Comparison of ENCODE assay signal across 18 mouse cellular contexts in genomic region chr2:156884396-156885211, GRCm38 (mm10). TPM values are rescaled to one million over a fixed set of nuclear protein-coding genes. Genes with fewer than 3 reads are reported as not detected.
DNase-seq lines count a peak whose midpoint lies in the region; ATAC-seq and TF ChIP-seq lines count a peak whose summit lies in the region.
"Had no signal": no experiment of that assay in that cellular context is flagged by ENCODE, and none has a peak within 500 bp of the region (broad histone marks: within the 10 kb centered on the region; RNA-seq: fewer than 3 reads in every experiment).

No protein-coding gene starts in this region.

- H3K4me1 ChIP-seq in midbrain, embryonic 11.5 days (ENCODE audit: control insufficient read depth, insufficient read depth, low read length): no peaks in the 10 kb centered on the region
- H3K4me1 ChIP-seq in midbrain, embryonic 14.5 days (ENCODE audit: control insufficient read depth, insufficient read depth, low read length): no peaks in the 10 kb centered on the region
- H3K4me1 ChIP-seq in liver, embryonic 14.5 days (replicated peaks; ENCODE audit: control insufficient read depth in 2 of 2, insufficient read depth in 2 of 2, low read length in 1 of 2): peaks cover 40 to 44% of the 10 kb centered on the region in 2 experiments
- H3K4me1 ChIP-seq: limb, embryonic 13.5 days had no signal

- H3K27ac ChIP-seq in midbrain, embryonic 11.5 days (ENCODE audit: low read depth, low read length): no peak overlapping the region
- H3K27ac ChIP-seq in midbrain, embryonic 14.5 days (replicated peaks; ENCODE audit: low read depth, low read length): no peak overlapping the region
- H3K27ac ChIP-seq in liver, embryonic 14.5 days: peak overlapping the region; percentile 62
- H3K27ac ChIP-seq: heart, adult 2 months; limb, embryonic 13.5 days; macrophage had no signal

- H3K27me3 ChIP-seq in midbrain, embryonic 11.5 days (ENCODE audit: control insufficient read depth, insufficient read depth, low read length): no peaks in the 10 kb centered on the region
- H3K27me3 ChIP-seq in midbrain, embryonic 14.5 days (ENCODE audit: control insufficient read depth, insufficient read depth, low read length): no peaks in the 10 kb centered on the region
- H3K27me3 ChIP-seq in liver, embryonic 14.5 days (ENCODE audit: control insufficient read depth, insufficient read depth, low read length): no peaks in the 10 kb centered on the region
- H3K27me3 ChIP-seq: limb, embryonic 13.5 days had no signal

- H3K9me3 ChIP-seq in midbrain, embryonic 11.5 days (ENCODE audit: control insufficient read depth, low read length): no peaks in the 10 kb centered on the region
- no peaks in the 10 kb centered on the region for H3K9me3 ChIP-seq in midbrain, embryonic 14.5 days (ENCODE audit: control insufficient read depth, low read length)
- H3K9me3 ChIP-seq in liver, embryonic 14.5 days (ENCODE audit: control insufficient read depth, low read length): no peaks in the 10 kb centered on the region
- H3K9me3 ChIP-seq: limb, embryonic 13.5 days had no signal

- no peak overlapping the region for H3K9ac ChIP-seq in midbrain, embryonic 11.5 days (ENCODE audit: low read length)
- no peak overlapping the region for H3K9ac ChIP-seq in midbrain, embryonic 14.5 days (replicated peaks; ENCODE audit: low read length)
- peak overlapping the region; percentile 43 for H3K9ac ChIP-seq in liver, embryonic 14.5 days (replicated peaks)
- H3K9ac ChIP-seq: limb, embryonic 13.5 days had no signal

- H3K36me3 ChIP-seq in midbrain, embryonic 11.5 days (ENCODE audit: control insufficient read depth, insufficient read depth, low read length): no peaks in the 10 kb centered on the region
- no peaks in the 10 kb centered on the region for H3K36me3 ChIP-seq in midbrain, embryonic 14.5 days (ENCODE audit: control insufficient read depth, insufficient read depth, low read length)
- no peaks in the 10 kb centered on the region for H3K36me3 ChIP-seq in liver, embryonic 14.5 days (replicated peaks; ENCODE audit: control insufficient read depth, insufficient read depth, low read depth)
- H3K36me3 ChIP-seq: limb, embryonic 13.5 days had no signal

- TF ChIP-seq CTCF in liver, embryonic 14.5 days (IDR thresholded peaks at IDR 0.05; ENCODE audit: low read depth): no peak

- intact Hi-C loops in gastrocnemius, postnatal 36 days (cut with DNase I): no loop called here

- no peak overlapping the region for H3K4me3 ChIP-seq in midbrain, embryonic 11.5 days (ENCODE audit: low read depth, low read length)
- no peak overlapping the region for H3K4me3 ChIP-seq in midbrain, embryonic 14.5 days (replicated peaks; ENCODE audit: low read depth, low read length)
- H3K4me3 ChIP-seq in liver, embryonic 14.5 days (ENCODE audit: insufficient read depth in 1 of 2, low read depth in 2 of 2, low read length in 2 of 2): no peak overlapping the region
- H3K4me3 ChIP-seq: heart, adult 2 months; limb, embryonic 13.5 days had no signal

- H3K4me2 ChIP-seq in midbrain, embryonic 11.5 days: no peak overlapping the region
- H3K4me2 ChIP-seq in midbrain, embryonic 14.5 days (ENCODE audit: low read length): no peak overlapping the region
- peak overlapping the region; percentile 54 for H3K4me2 ChIP-seq in liver, embryonic 14.5 days (ENCODE audit: low read depth)
- H3K4me2 ChIP-seq: limb, embryonic 13.5 days had no signal

- peak; percentile 38 for DNase-seq in cerebellum, adult 9-11 months
- no peak for DNase-seq in cerebellum, adult 18-20 months
- DNase-seq in midbrain, embryonic 11.5 days (ENCODE audit: low spot score, missing footprints): peak; percentile 75
- no peak for DNase-seq in midbrain, embryonic 14.5 days
- peak in 2 of 3 experiments; percentile 49 to 64 for DNase-seq in liver, embryonic 14.5 days (ENCODE audit: low read depth in 3 of 3, low spot score in 3 of 3)
- DNase-seq in gastrocnemius, postnatal 36 days: no peak
- DNase-seq in heart, adult 11 months: no peak
- DNase-seq: adrenal gland, adult 2 months; heart, adult 2 months; heart, postnatal 10 days; kidney, adult 9 months; kidney, postnatal 4 days had no signal

- 92% methylated on average over 10 of the region's 10 CpGs for WGBS in midbrain, embryonic 11.5 days
- WGBS in midbrain, embryonic 14.5 days: 91% methylated on average over 10 of the region's 10 CpGs
- 51% methylated on average over 10 of the region's 10 CpGs for WGBS in liver, embryonic 14.5 days (ENCODE audit: insufficient replicate concordance)

- no peak for TF ChIP-seq EP300 in liver, embryonic 14.5 days (IDR thresholded peaks at IDR 0.05; ENCODE audit: low read depth)

- ATAC-seq in midbrain, embryonic 11.5 days (ENCODE audit: low FRiP score): no peak
- no peak for ATAC-seq in midbrain, embryonic 14.5 days (ENCODE audit: low FRiP score, low TSS enrichment)
- peak; percentile 25; the same call in 1 of the 2 replicates for ATAC-seq in granulocyte monocyte progenitor cell, adult 5-6 weeks (replicated peaks; ENCODE audit: poor library complexity, severe bottlenecking)
- peak; percentile 25 for ATAC-seq in liver, embryonic 14.5 days (ENCODE audit: insufficient read depth)
- ATAC-seq: forebrain, embryonic 14.5 days; hindbrain, embryonic 16.5 days had no signal

RNA-seq across cellular contexts. Expression of gene Sla2, which starts 2.4 kb away (rescaled TPM):
- 0.36 and 0.56 TPM in 2 replicates for polyA plus RNA-seq in midbrain, embryonic 11.5 days (2014; fragmentation: Nextera tagmentation; extraction: Ambion mirVana)
- polyA plus RNA-seq in midbrain, embryonic 14.5 days (2014; fragmentation: Nextera tagmentation; extraction: Ambion mirVana): 0.22 TPM in 1 of 2 replicates, not detected in the other
- not detected in 2 replicates for total RNA-seq in granulocyte monocyte progenitor cell, adult 5-6 weeks (2014; fragmentation: Nextera tagmentation)
- 1.1 and 1.2 TPM in 2 replicates for total RNA-seq in granulocyte monocyte progenitor cell, adult 5-6 weeks (2017)
- polyA plus RNA-seq in liver, embryonic 14.5 days (2012; rRNA removed): 0.89 and 0.90 TPM in 2 replicates
- 1.4 and 2.2 TPM in 2 replicates for polyA plus RNA-seq in liver, embryonic 14.5 days (2014; fragmentation: Nextera tagmentation; extraction: Ambion mirVana)
- total RNA-seq in gastrocnemius, postnatal 36 days (2021): under 1 TPM in 1 of 2 experiments, not detected in 1; 0.26 TPM
- total RNA-seq: adrenal gland, adult 2 months; heart, adult 2 months; midbrain, postnatal 0 days had no signal
- polyA plus RNA-seq: midbrain, postnatal 0 days had no signal

RNA-seq across cellular contexts. Expression of gene Rab5if, which starts 21.7 kb away (rescaled TPM):
- polyA plus RNA-seq in midbrain, embryonic 11.5 days (2014; fragmentation: Nextera tagmentation; extraction: Ambion mirVana): 196 and 205 TPM in 2 replicates
- polyA plus RNA-seq in midbrain, embryonic 14.5 days (2014; fragmentation: Nextera tagmentation; extraction: Ambion mirVana): 169 and 171 TPM in 2 replicates
- total RNA-seq in granulocyte monocyte progenitor cell, adult 5-6 weeks (2014; fragmentation: Nextera tagmentation): 308 and 310 TPM in 2 replicates
- 250 and 257 TPM in 2 replicates for total RNA-seq in granulocyte monocyte progenitor cell, adult 5-6 weeks (2017)
- 74.3 and 80.3 TPM in 2 replicates for polyA plus RNA-seq in liver, embryonic 14.5 days (2012; rRNA removed)
- 164 and 171 TPM in 2 replicates for polyA plus RNA-seq in liver, embryonic 14.5 days (2014; fragmentation: Nextera tagmentation; extraction: Ambion mirVana)
- 10 to 100 TPM; 79.3 to 85.6 TPM for total RNA-seq in gastrocnemius, postnatal 36 days (2021)

RNA-seq across cellular contexts. Expression of gene 4930518I15Rik, which starts 26.9 kb away (rescaled TPM):
- polyA plus RNA-seq in midbrain, embryonic 11.5 days (2014; fragmentation: Nextera tagmentation; extraction: Ambion mirVana): 4.7 TPM in 2 replicates
- polyA plus RNA-seq in midbrain, embryonic 14.5 days (2014; fragmentation: Nextera tagmentation; extraction: Ambion mirVana): 5.4 and 7.0 TPM in 2 replicates
- 0.43 and 1.1 TPM in 2 replicates for total RNA-seq in granulocyte monocyte progenitor cell, adult 5-6 weeks (2014; fragmentation: Nextera tagmentation)
- total RNA-seq in granulocyte monocyte progenitor cell, adult 5-6 weeks (2017): 0.41 and 0.47 TPM in 2 replicates
- 0.51 and 0.71 TPM in 2 replicates for polyA plus RNA-seq in liver, embryonic 14.5 days (2012; rRNA removed)
- 0.71 and 0.78 TPM in 2 replicates for polyA plus RNA-seq in liver, embryonic 14.5 days (2014; fragmentation: Nextera tagmentation; extraction: Ambion mirVana)
- under 1 TPM; 0.25 to 0.64 TPM for total RNA-seq in gastrocnemius, postnatal 36 days (2021)

RNA-seq across cellular contexts. Expression of gene Tgif2, which starts 44.8 kb away (rescaled TPM):
- polyA plus RNA-seq in midbrain, embryonic 11.5 days (2014; fragmentation: Nextera tagmentation; extraction: Ambion mirVana): 81.2 and 88.6 TPM in 2 replicates
- 19.3 and 25.8 TPM in 2 replicates for polyA plus RNA-seq in midbrain, embryonic 14.5 days (2014; fragmentation: Nextera tagmentation; extraction: Ambion mirVana)
- 5.3 and 13.0 TPM in 2 replicates for total RNA-seq in granulocyte monocyte progenitor cell, adult 5-6 weeks (2014; fragmentation: Nextera tagmentation)
- total RNA-seq in granulocyte monocyte progenitor cell, adult 5-6 weeks (2017): 11.8 and 13.4 TPM in 2 replicates
- polyA plus RNA-seq in liver, embryonic 14.5 days (2012; rRNA removed): 3.8 and 4.9 TPM in 2 replicates
- 4.9 and 5.1 TPM in 2 replicates for polyA plus RNA-seq in liver, embryonic 14.5 days (2014; fragmentation: Nextera tagmentation; extraction: Ambion mirVana)
- under 1 TPM; 0.32 to 0.51 TPM for total RNA-seq in gastrocnemius, postnatal 36 days (2021)

Comparison
In these comparisons a context has a peak if more than half of its experiments do, and no peak if none do; other contexts are left out.
1. DNase-seq: peak in cerebellum, adult 9-11 months (single experiment), midbrain, embryonic 11.5 days (single experiment) and liver, embryonic 14.5 days (2 of 3); none in cerebellum, adult 18-20 months (0 of 2), midbrain, embryonic 14.5 days (single experiment), gastrocnemius, postnatal 36 days (0 of 2) and heart, adult 11 months (single experiment).
2. ATAC-seq: peak in granulocyte monocyte progenitor cell, adult 5-6 weeks (single experiment) and liver, embryonic 14.5 days (single experiment); none in midbrain, embryonic 11.5 days (single experiment) and midbrain, embryonic 14.5 days (single experiment).